Mouse (Mus musculus) heart, postnatal 0 days (tissue): ENCODE measurements around the gene Ell.

ENCODE experiments used
- CTCF ChIP-seq: IDR thresholded peaks from 2 replicates; pipeline ENCODE4 v1.5.1; 2016; ENCODE audit warnings: antibody characterized with exemption, control low read depth, low read depth
- EP300 ChIP-seq: IDR thresholded peaks from 2 replicates; pipeline ENCODE4 v1.6.1; 2016; ENCODE audit warnings: antibody characterized with exemption, low read depth

GRCm38 (mm10) chr8:70535701-70536100 lies 3.6 kb upstream of the Ell start:
- TF ChIP-seq CTCF (no peak), EP300 (no peak)
